Mouse (Mus musculus): ENCODE measurements around the gene Gm20388.

The Gm20388 gene

DNA sequence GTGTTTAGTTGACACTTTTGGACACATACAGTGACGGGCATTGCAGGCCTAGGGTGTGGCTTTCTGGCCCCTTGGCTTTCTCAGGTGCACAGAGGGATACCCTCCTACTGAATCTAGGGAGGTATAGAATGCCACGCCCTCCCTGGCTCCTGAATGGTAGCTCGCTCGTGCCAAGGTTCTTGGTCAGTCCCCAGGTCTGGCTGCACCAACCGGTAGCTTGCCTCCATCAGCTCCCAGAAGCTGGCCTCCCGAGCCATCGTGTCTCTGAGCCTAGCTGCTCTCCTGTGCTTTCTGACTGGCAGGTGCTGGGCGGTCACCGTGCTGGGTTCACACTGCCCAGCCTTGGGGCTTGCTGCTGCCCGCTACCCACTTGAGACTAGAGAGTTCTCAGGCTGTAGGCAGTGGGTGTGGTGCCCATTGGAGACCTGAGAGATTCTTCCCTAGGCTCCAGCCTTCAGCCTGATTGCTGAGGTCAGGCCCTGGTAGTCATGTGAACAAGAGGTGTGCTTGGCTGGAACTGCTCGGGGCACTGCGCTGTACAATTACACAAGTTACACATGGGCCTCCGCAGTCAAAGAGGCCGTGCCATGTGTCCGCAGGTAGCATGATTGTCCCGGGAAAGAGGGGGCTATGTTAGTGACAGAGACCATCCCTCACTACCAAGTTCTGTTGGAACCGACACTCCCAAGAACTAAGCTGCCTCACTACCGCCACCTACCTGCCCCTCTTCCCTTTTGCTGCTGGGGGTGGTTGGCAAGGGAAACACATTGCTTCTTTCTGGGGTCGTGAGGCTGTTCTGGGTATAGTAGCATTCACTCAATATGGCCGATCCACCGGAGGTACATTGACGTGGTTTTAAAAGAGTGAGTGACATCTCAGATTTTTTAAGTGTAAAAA is 651.1 kb downstream of the Gm20388 start:
- DNase-seq (ENCODE audit: low read depth, low spot score) = peak; percentile 64

GRCm38 (mm10) chr8:120562680-120563347 is 652.2 kb downstream of the Gm20388 start:
- no peak for DNase-seq (ENCODE audit: low read depth, low spot score)

GRCm38 (mm10) chr8:120563348-120563724 is 652.7 kb downstream of the Gm20388 start:
- DNase-seq (ENCODE audit: low read depth, low spot score) = no peak

DNA sequence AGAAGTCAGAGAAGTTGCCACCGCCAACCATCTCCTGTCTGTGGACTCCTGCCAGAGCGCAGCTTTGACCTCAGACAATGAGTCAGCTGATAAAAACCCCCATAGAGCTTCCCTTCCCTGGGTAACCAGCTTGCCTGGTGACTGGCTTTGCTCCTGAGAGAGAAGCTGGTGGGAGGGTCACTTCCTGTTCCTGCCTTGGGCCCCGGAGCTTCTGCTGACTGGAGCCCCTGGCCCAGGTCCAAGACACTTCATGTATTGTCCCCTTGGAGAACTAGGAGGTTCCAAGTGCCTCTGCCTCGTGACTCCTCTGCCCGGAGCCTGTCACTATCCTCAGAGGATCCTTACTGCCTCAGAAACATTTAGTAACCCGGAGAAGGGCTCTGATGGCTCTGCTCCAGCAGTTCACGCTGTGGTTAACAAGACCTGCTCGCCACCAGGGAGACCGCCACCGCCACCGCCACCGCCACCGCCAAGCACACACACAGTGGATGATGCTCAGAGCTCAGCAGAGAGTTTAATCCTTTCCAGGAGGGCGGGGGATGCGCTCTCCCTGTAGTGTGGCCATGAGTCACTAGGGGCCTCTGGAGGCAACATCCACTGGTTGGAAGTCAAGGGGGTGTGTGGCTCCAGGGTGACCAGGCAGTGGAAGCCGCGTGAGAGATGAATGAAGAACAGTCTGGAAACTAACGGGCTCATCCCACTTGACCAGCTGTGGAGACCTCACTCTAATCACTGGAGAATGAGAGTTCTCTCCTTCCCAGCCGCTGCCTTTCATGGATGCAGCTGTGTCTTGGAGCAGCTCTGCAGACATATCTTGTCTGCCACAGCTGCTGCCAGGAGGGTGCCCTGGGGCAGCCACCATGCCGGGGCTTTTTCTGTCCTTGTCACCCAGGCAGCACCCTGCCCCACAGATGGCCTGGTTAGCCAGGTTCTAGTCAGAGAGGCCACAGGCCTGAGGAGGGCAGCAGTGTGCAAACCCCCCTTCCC is 653.5 kb downstream of the Gm20388 start:
- peak; percentile 61 for DNase-seq (ENCODE audit: low read depth, low spot score)

- no peak for DNase-seq (ENCODE audit: low read depth, low spot score)
Measured at GRCm38 (mm10) chr8:120565151-120565711, 654.6 kb downstream of the Gm20388 start.

- no peak for DNase-seq (ENCODE audit: low read depth, low spot score)
Measured at GRCm38 (mm10) chr8:120566681-120567080, 656.0 kb downstream of the Gm20388 start.

- DNase-seq (ENCODE audit: low read depth, low spot score) = no peak
Measured at GRCm38 (mm10) chr8:120567731-120568130, 657.1 kb downstream of the Gm20388 start.

- DNase-seq (ENCODE audit: low read depth, low spot score) = no peak
Measured at GRCm38 (mm10) chr8:120568164-120568798, 657.6 kb downstream of the Gm20388 start.

GRCm38 (mm10) chr8:120569123-120569522 is 658.5 kb downstream of the Gm20388 start:
- no peak for DNase-seq (ENCODE audit: low read depth, low spot score)

DNA sequence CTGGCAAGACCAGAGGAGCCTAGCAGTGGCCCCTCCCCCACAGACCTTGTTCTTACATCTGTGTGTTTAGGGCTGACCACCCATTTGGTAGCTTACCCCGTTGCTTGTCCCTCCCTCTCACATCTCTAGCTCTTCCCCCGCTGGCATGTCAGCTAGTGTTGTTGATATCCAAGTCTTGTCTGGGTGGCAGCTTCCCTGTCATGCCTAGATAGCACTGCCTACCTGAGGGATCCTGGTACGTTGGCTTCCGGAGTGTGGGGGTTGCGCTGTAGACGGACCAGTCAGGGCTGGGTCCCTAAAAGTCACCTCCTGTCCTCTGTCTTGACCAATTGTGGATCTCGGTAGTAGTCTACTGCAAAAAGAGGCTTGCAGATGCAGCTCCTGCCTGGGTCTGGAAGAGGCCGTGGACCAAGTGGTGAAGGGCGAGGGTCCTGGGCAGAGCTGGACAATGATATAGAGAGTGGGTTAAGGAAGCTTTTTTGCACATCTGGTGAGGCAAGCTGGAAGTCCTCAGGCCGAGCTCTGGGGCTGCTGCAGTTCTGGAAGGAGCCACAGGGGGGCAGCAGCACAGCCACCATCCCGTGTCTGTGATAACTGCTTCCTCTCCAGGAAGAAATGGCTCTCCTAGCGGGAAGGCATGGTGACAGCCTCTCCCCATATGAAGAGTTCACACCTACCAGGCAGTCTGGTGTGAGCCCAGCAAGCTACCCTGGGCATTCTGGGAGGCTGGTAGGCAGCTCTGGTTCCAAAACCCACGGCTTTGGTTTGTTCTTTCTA is 659.5 kb downstream of the Gm20388 start:
- peak; percentile 90 for DNase-seq (ENCODE audit: low read depth, low spot score)

DNA sequence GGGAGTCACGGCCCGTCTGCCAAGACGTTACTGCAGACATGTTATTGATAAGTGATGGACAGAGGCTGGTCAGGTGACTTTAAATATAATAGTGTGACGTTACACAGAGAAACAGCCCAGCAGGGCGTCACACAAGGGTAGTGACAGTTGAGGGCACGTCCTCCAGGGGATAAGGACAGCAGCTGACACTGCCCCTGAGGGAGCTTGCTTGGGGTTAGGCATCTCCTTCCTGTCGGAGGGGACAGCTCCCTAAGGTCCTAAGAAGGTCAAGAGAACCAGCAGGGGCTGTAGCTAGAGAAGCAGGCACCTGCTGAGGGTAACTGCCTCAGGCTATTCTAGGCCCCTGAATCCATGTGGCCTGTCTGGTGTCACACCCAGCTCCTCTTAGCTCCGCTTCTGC is 660.9 kb downstream of the Gm20388 start:
- DNase-seq (ENCODE audit: low read depth, low spot score) = no peak

GRCm38 (mm10) chr8:120572534-120572933 is 661.9 kb downstream of the Gm20388 start:
- no peak for DNase-seq (ENCODE audit: low read depth, low spot score)

DNA sequence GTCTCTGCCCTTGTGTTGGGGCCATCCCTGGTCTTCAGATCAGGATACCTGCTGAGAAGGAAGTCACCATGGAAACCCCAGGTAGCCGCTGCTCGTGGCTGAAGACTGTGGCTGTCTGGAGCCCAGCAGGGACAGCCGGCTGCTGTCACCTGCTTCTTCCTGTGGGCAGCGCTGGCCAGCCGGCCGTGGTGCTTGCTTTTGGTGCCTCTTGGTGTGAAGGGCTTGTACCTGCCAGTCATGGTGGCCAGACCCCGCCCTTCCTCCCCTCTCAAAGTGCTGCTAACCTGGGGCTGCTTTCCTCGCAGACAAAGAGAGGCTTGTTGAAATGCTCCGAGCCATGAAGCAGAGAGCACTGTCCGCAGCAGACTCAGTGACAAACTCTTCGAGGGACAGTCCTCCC is 663.2 kb downstream of the Gm20388 start:
- DNase-seq (ENCODE audit: low read depth, low spot score) = no peak

DNA sequence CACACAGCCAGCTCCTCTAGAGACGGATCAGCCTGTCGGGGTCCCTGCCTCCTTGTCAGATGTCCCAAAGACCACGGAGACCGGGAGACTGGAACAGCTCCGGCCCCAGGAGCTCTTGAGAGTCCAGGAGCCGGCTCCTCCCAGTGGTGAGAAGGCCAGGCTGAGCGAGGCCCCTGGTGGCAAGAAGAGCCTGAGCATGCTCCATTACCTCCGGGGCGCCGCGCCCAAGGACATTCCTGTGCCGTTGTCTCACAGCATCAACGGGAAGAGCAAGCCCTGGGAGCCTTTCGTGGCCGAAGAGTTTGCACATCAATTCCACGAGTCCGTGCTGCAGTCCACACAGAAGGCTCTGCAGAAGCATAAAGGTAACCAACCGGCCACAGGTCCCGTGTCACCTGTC is 664.3 kb downstream of the Gm20388 start:
- peak; percentile 71 for DNase-seq (ENCODE audit: low read depth, low spot score)

DNA sequence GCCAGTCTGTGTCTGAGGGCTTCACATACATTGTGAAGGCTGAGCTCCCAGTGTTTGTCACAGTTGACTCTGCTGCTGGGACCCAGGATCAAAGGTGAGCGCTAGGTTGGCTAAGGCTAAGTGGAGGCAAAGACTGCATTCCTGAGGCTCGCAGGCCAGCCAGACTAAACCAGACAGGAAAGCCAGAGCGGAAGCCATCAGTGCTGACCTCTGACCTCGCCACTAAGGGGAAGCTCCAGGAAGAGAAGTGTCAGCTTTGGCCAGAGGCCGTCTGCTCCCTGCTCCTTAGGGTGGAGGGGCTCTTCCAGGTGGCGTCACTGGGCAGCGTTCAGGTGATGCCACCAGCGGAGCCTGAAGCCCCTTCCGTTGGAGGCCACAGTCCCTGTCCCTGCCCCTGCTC is 665.2 kb downstream of the Gm20388 start:
- DNase-seq (ENCODE audit: low read depth, low spot score) = no peak

DNA sequence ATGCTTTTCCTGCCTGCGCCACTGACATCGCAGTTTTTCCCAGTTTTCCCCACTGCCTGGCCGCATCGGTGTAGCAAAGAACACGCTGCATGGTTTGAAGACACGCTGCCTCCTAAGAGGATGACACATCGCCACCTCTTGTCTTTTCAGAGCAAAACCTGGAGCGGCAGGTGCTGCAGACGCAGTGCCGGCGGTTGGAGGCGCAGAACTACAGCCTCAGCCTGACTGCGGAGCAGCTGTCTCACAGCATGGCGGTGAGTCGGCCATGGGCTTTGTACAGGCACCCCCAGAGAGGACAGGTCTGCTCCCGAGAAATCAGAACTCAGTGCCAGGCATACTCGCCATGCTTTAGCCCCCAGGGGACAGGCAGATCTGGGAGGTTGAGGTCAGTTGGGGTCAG is 667.2 kb downstream of the Gm20388 start:
- DNase-seq (ENCODE audit: low read depth, low spot score) = no peak

DNA sequence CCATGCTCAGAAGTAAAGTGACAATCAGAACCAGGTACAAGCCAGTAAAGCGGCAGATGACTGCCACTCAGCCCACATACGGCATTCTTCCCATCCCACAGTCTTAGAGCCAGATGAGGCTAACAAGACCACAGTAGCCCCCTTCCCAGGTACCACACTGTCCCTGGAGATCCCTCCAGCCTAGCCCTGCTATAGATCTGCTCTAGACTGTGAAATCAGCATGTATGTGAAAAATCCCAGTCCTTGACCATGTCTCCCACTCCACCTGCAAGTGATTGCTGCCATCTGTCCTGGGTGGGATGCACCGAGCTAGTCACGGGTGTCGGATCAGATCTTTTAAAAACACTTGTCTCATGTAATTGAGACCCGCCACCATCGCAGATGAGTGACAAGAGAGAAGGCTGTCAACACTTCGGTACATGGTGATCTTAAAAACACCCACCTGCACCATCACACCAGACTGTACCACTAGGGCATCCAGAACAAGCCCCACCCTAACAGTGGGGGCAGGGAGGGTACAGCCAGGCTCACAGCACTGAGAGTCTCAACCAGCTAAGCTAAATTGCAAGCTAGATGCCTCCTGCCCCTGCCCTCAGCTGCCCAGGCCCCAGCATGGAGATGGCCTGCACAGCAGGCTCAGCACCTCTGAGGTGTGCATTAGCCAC is 669.8 kb downstream of the Gm20388 start:
- DNase-seq (ENCODE audit: low read depth, low spot score) = no peak

DNA sequence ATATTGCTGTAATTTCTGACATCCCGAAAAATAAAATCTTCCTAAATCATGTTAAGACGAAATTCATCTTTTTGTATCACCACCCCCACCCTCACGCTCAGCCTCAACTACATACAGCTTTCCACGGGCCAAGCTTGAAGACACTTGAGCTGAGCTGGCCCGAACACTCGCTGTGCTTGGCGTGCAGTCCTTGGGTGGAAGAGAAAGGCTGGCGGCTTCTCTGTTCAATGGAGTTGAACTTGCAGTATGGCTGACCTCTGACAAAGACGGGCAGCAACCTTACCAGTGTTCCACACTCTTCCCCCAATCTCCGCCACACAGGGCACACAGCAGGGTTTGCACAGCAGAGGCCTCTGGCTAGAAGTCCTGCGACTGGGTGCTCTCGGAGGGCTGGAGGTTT is 670.7 kb downstream of the Gm20388 start:
- DNase-seq (ENCODE audit: low read depth, low spot score) = no peak

GRCm38 (mm10) chr8:120581811-120582210 is 671.2 kb downstream of the Gm20388 start:
- no peak for DNase-seq (ENCODE audit: low read depth, low spot score)

DNA sequence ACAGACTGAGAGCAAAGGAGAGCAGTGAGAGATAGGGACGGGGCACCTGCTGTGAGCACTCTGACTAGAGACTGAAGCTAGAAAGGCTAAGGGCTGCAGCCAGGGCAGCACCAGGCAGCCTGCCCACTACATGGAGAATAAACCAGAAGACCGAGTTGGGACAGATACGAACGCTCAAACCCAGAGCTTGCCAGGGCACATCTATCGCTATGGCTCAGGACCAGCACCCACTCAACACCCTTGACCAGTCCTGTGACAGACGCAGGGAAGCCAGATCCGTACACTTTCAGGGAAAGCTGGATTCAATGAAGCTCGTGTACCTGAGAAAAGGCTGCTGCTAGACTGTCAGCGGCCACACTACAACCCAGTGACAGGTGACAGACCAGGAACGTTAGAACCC is 674.9 kb downstream of the Gm20388 start:
- DNase-seq (ENCODE audit: low read depth, low spot score) = no peak

All from ES-CJ7 (cell line).